Mouse (Mus musculus) midbrain, embryonic 10.5 days (tissue): ENCODE results near the gene Baiap2l1. TPM values are rescaled to one million over a fixed set of nuclear protein-coding genes. Genes with fewer than 3 reads are reported as not detected.

Experiments
- DNase-seq: peaks from one replicate; pipeline ENCODE4 v3.0.0-alpha.2; 2017; ENCODE audit warnings: low spot score
- H3K27ac ChIP-seq: fragments of 300-500 bp; sonication (generic); replicated peaks from 2 replicates; pipeline ENCODE4 v1.5.1; 2016; ENCODE audit warnings: mild to moderate bottlenecking
- H3K27me3 ChIP-seq: fragments of 300-500 bp; sonication (generic); 2 replicates; pipeline ENCODE4 v1.6.1; 2016; ENCODE audit warnings: low read depth, mild to moderate bottlenecking; ENCODE audit not compliant: poor library complexity, severe bottlenecking
- H3K36me3 ChIP-seq: fragments of 300-500 bp; sonication (generic); 2 replicates; pipeline ENCODE4 v1.6.1; 2016; ENCODE audit warnings: mild to moderate bottlenecking, moderate library complexity
- H3K4me1 ChIP-seq: fragments of 300-500 bp; sonication (generic); 2 replicates; pipeline ENCODE4 v1.6.1; 2016
- H3K4me3 ChIP-seq: fragments of 300-500 bp; sonication (generic); 2 replicates; pipeline ENCODE4 v1.5.1; 2016; ENCODE audit warnings: mild to moderate bottlenecking, moderate library complexity
- H3K9me3 ChIP-seq: fragments of 300-500 bp; sonication (generic); replicated peaks from 2 replicates; pipeline ENCODE4 v1.6.1; 2016; ENCODE audit warnings: mild to moderate bottlenecking
- WGBS: fragments of 180-500 bp; shearing (Covaris S2); methylation state at CpG from one replicate; pipeline ENCODE4 v1.1.7; 2016; 5-methylcytosine and 5-hydroxymethylcytosine counted together
- polyA plus RNA-seq: library from polyadenylated mRNA; unstranded; fragments of >200 nt; fragmentation: Nextera tagmentation; extraction: Ambion mirVana; gene quantifications from 2 replicates; pipeline ENCODE4 v1.2.1, GENCODE M21; 2016

Baiap2l1 gene
- polyA plus RNA-seq, 1 experiment from 2014 or later: 3.9 TPM

DNA sequence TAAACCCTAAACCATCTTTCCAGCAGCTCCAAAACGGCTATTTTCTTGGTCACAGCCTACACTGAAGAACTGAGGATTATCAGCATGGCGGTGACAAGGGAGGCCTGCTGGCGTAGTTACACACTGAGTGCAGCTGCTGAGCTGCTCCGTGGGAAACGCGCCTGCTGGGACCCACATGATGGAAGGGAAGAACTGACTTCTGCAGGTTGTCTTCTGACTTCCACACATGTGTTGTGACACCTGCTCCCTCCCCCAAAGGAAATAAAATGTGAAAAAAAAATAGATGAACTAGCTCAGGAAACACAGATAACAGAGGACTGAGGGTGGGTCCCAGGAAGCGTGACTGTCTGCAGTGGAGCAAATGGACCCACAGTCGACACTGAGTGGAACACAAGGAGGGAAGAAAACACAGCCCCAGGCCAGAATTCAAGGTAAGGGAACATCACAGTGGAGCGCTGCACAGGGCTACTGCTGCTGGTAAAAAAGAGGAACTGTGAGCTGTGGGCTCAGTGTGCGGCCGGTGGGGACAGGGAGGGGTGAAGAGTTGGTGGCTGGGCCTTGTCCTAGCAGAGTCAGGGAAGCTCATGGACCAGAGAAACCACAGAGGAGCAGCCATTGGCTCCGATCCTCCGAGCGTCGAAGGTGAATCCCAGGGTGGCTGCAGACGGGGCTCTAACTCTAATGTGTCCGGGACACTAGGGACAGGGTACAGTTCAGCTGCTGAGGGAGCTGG lies 80.8 kb downstream of the Baiap2l1 start:
- Histone ChIP-seq H3K36me3 (peaks cover 35% of the 10 kb centered on the region), H3K4me1 (peaks cover 15% of the 10 kb centered on the region), H3K27me3 (no peaks in the 10 kb centered on the region), H3K9me3 (no peaks in the 10 kb centered on the region), H3K4me3 (no peak overlapping the region), H3K27ac (no peak overlapping the region)
- WGBS: 88% methylated on average over 17 of the region's 17 CpGs
- DNase-seq: no peak

DNA sequence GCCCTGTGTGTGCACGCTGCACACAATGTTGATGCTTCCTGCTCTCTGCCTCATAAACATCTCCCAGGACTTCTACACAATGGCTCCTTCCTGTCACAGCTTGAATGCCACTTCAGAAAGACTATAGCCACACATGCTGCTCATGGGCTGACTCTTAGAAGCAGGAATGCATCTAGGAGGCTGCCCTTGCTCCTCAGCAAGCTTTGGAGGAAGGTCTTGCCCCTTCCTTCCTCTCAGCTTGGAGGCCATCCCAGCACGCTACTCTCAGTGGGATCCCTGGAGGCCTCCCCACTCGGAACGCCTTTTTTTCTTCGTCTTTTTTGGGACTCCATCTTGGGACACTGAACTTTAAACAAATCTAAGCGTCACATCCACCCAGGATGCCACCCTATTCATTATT lies 83.0 kb downstream of the Baiap2l1 start:
- Histone ChIP-seq H3K27me3 (no peaks in the 10 kb centered on the region), H3K27ac (peak overlapping the region; percentile 42), H3K4me1 (peaks cover 15% of the 10 kb centered on the region), H3K36me3 (peaks cover 34% of the 10 kb centered on the region), H3K4me3 (no peak overlapping the region), H3K9me3 (no peaks in the 10 kb centered on the region)
- DNase-seq: no peak
- WGBS: 67% methylated on average over 6 of the region's 6 CpGs

DNA sequence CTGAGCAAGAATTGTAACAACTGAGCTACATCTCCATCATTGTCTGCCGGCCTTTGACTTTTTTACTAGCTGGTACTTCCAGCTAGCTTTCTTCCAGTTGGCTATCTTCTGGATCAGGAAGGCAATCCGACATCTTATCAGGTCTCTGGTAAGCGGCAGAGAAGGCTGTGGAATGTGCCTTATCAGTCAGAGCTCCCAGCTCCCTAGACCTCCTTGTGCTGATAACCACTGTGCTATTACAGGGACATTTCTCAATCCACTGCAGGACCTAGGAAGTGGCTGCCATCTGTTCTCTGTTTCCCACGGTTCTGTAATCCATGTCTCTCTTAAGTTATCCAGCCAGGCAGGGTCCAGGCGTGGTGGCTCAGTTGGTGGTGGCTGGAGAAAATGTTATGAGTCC lies 86.1 kb downstream of the Baiap2l1 start:
- 73% methylated on average over 5 of the region's 5 CpGs for WGBS
- no peak overlapping the region for H3K4me3 ChIP-seq
- no peak for DNase-seq

DNA sequence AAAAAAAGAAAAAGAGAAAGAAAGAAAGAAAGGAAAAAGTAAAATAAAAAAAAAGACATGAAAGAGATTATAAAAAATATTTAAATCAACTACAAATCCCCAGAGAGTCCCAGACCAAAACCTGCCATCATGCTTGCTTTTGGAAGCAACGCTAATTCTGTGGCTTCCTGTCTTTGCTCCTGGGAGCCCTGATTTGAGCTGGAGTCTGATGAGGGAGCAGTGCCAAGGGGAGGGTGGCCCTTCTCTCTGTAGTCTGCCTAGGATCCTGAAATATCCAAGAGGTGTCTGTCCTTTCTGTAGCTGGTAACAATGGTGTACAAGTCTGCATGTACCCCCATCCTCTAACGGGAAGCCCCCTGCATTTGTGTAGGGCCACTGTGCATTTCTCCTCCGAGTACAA lies 86.8 kb downstream of the Baiap2l1 start:
- peaks cover 38% of the 10 kb centered on the region for H3K36me3 ChIP-seq
- no peak overlapping the region for H3K4me3 ChIP-seq
- H3K27me3 ChIP-seq: no peaks in the 10 kb centered on the region
- H3K9me3 ChIP-seq: no peaks in the 10 kb centered on the region
- 79% methylated on average over 3 of the region's 3 CpGs for WGBS
- H3K4me1 ChIP-seq: peaks cover 13% of the 10 kb centered on the region
- no peak overlapping the region for H3K27ac ChIP-seq
- no peak for DNase-seq

More for the DNA sequence above, 86.1 kb downstream of the Baiap2l1 start:
- H3K36me3 ChIP-seq: peaks cover 33% of the 10 kb centered on the region
- H3K27ac ChIP-seq: no peak overlapping the region
- no peaks in the 10 kb centered on the region for H3K9me3 ChIP-seq
- no peaks in the 10 kb centered on the region for H3K27me3 ChIP-seq
- H3K4me1 ChIP-seq: peaks cover 15% of the 10 kb centered on the region

DNA sequence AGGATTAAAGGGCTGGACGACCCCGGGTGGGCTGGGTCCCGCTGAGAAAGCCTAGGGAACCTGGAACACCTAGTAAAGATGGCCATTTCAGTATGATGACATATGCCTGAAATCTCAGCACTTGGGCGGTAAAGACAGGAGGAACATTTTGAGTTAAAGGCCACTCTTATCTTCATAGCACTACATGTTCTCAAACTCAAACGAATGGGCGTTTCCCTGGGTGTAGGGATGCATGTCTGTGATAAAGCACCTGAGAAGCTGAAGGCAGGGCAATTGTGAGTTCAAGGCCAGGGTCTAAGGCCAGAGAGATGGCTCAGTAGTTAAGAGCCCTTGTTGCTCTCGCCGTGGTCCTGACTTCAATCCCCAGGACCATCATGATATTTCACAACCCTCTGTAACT lies 87.5 kb downstream of the Baiap2l1 start:
- H3K36me3 ChIP-seq: peaks cover 43% of the 10 kb centered on the region
- peaks cover 8% of the 10 kb centered on the region for H3K4me1 ChIP-seq
- H3K27me3 ChIP-seq: no peaks in the 10 kb centered on the region
- H3K27ac ChIP-seq: no peak overlapping the region
- H3K4me3 ChIP-seq: no peak overlapping the region
- WGBS: 93% methylated on average over 8 of the region's 8 CpGs
- H3K9me3 ChIP-seq: no peaks in the 10 kb centered on the region
- DNase-seq: no peak

DNA sequence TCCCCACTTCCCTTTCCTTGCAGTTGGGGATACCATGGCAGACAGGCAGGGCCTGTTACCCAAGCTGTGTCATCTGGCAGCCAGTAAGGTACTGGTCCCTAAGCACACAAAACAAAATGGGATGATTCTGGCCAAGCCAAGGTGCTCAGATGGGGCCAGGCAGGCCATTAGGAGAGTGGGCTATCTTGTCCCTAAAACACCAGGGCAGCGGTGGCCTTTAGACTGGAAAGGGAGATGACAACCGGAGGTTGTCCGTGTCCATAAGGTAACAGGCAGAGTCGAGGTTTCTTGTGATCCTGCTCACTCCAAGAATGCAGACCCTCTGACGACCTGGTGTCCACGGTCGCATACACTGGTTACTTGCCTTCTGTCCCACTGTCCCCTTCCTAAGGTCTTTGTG lies 88.0 kb downstream of the Baiap2l1 start:
- Histone ChIP-seq H3K4me1 (peaks cover 3% of the 10 kb centered on the region), H3K36me3 (peaks cover 48% of the 10 kb centered on the region), H3K27me3 (no peaks in the 10 kb centered on the region), H3K27ac (no peak overlapping the region), H3K9me3 (no peaks in the 10 kb centered on the region), H3K4me3 (no peak overlapping the region)
- DNase-seq: no peak
- 93% methylated on average over 7 of the region's 7 CpGs for WGBS

DNA sequence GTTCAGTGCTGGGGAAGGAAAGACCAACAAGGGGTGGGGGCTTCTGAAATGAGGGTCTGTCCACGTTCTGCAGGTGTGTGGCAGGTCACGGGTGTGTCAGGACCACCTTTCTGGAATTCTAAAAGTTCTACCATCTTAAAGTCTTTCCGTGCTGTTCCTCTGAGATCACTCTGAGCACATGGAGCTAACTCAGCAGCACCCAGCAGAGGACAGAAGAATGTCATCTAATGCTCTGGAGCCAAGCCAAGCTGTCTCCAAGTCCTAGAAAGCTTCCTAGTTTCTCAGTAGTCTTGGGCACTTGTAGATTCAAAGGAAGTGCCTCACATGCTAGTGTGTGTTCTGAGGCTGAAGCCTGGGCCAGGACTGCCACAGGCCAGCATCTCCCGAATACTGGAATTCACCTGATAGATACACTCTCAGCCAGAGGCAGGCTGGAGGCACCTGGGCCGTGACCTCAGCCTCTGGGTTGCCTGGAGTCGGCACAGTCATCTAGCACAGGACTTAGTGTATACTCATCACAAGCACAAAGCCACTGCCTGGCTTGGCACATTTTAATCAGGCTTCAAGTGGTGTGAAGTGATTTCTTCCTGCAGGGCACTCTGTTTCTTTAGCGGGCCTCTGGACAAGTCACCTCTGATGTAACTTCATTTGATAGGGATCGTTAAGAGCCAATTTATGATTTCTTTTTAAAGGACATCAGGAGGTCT lies 90.2 kb downstream of the Baiap2l1 start:
- Histone ChIP-seq H3K9me3 (no peaks in the 10 kb centered on the region), H3K27me3 (no peaks in the 10 kb centered on the region), H3K27ac (no peak overlapping the region), H3K4me1 (no peaks in the 10 kb centered on the region; the same call in 1 of the 2 replicates), H3K36me3 (peaks cover 68% of the 10 kb centered on the region), H3K4me3 (no peak overlapping the region)
- 86% methylated on average over 8 of the region's 8 CpGs for whole genome bisulfite sequencing
- no peak for DNase-seq

DNA sequence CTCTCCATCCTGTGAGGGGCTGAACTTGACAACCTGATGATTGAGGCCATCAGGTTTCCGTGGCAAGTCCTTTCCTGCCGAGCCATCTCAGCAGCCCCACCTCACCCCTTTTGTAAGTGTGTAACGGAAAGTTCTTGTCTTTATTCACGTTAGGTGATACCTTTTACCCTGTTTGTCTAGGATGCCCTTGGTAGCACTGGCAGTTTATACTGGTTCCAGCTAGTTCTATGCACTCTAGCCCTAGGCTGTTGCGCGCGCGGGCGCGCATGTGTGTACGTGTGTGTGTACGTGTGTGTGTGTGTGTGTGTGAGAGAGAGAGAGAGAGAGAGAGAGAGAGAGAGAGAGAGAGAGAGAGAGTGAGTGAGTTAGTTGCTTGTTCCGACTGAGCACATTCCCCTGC lies 94.4 kb downstream of the Baiap2l1 start:
- Histone ChIP-seq H3K27me3 (no peaks in the 10 kb centered on the region), H3K36me3 (peaks cover 94% of the 10 kb centered on the region), H3K4me1 (peaks cover 26% of the 10 kb centered on the region), H3K4me3 (no peak overlapping the region), H3K9me3 (no peaks in the 10 kb centered on the region), H3K27ac (no peak overlapping the region)
- no peak for DNase-seq
- 92% methylated on average over 13 of the region's 13 CpGs for WGBS

DNA sequence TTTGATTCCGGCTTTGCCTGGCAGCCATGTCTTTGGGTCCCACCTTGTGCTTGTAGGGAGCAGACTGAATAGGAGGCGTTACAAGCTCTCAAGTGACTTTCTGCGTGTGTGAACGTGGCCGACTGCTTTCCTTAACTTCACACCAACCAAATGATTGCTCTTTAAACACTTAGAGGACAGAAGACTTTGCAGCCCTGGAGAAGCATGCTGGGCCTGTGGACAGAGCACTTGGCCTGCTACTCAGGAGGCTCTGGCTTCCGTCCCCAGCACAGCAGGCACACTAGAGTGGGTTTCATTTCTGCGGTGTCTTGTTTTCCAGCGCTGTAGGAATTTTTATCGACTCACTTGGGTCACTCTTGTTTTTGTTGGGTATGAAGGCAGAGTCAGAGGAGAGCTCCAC lies 94.8 kb downstream of the Baiap2l1 start:
- peaks cover 30% of the 10 kb centered on the region for H3K4me1 ChIP-seq
- no peaks in the 10 kb centered on the region for H3K27me3 ChIP-seq
- H3K27ac ChIP-seq: no peak overlapping the region
- no peak overlapping the region for H3K4me3 ChIP-seq
- H3K36me3 ChIP-seq: peaks cover 94% of the 10 kb centered on the region
- no peaks in the 10 kb centered on the region for H3K9me3 ChIP-seq
- 86% methylated on average over 9 of the region's 9 CpGs for WGBS
- DNase-seq: no peak

DNA sequence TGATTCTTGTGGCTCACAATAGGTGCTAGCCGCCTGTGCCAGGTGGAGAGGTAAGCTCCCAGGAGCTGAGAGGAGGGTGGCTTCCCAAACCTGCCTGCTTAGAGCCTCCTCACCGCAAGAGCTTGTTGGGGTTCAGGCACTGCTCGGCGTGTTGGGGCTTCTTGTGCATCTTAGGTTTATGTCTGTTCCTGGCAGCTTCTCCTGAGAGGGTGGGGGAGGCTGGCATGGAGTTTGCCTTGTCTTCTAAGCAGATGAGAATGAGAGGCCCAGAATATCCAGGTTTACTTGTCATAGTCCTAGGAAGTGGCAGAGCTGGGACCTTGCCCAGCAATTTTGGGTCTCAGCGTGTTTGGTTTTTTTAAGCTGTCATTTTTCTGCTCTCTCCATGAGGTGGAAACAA lies 96.1 kb downstream of the Baiap2l1 start:
- DNase-seq: no peak
- H3K4me1 ChIP-seq: peaks cover 43% of the 10 kb centered on the region
- H3K9me3 ChIP-seq: no peaks in the 10 kb centered on the region
- WGBS: 92% methylated on average over 5 of the region's 5 CpGs
- H3K4me3 ChIP-seq: no peak overlapping the region
- H3K36me3 ChIP-seq: peaks cover 91% of the 10 kb centered on the region
- H3K27me3 ChIP-seq: no peaks in the 10 kb centered on the region
- H3K27ac ChIP-seq: no peak overlapping the region

DNA sequence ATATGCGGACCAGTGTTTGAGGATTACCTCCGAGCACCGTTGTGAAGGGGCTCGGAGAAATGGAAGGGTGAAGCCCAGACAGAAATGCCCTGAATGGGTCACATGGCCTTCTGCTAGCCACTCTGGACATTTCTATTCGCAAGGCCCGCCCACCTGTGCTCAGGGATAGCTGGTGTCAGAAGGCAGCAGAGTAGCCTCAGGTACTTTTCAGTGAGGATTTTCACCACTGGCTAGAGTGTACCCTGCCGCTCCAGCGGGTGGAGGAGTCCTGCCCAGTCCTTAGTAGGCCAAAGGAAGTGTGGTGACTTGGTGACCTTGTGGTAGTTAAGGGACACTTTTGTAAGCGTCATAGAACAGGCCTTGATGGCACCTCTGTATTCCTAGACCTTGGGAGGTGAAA lies 96.6 kb downstream of the Baiap2l1 start:
- Histone ChIP-seq H3K4me3 (no peak overlapping the region), H3K27me3 (no peaks in the 10 kb centered on the region), H3K9me3 (no peaks in the 10 kb centered on the region), H3K36me3 (peaks cover 86% of the 10 kb centered on the region), H3K27ac (no peak overlapping the region), H3K4me1 (peaks cover 48% of the 10 kb centered on the region)
- DNase-seq: no peak
- WGBS: 87% methylated on average over 9 of the region's 9 CpGs

DNA sequence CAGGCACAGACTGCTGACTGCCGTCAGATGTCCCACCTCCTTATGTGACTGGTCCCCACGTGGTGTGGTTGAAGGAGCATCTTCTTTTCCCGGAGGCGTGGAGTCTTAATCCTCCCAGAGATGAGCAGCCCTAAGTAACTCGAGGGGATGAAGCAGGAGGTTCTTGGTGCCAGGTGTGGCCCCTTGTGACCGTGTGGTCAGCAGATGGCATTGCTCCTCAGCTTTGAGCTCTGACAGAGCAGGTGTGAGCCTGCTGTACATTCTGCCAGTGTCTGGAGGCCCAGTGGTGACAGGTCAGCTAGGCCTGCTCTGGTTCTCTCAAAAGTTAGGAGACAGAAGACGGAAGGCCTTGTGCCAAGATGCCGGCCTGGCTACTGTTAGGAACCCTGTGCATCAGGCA lies 97.4 kb downstream of the Baiap2l1 start:
- Histone ChIP-seq H3K36me3 (peaks cover 77% of the 10 kb centered on the region), H3K4me3 (no peak overlapping the region), H3K4me1 (peaks cover 50% of the 10 kb centered on the region), H3K9me3 (no peaks in the 10 kb centered on the region), H3K27ac (no peak overlapping the region), H3K27me3 (no peaks in the 10 kb centered on the region)
- 79% methylated on average over 8 of the region's 8 CpGs for WGBS
- DNase-seq: no peak

DNA sequence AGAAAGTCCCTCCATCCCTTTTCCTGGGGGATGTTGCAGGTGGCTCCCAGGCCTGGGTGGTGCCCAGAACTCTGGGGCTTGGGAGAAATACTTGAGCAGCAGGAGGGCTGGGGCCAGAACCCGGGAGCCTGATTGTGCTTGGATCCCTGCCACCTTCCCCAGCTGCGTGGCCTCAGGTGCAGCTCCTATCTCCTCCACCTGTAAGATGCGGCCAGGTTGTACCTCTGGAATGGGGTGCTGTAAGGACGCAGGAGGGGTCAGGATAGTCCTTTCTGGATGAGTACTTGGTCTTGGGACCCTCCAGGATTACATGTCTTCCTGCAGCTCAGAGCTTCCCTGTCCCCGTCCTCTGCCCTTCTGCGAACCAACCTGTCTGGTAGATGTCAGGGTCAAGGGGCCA lies 98.7 kb downstream of the Baiap2l1 start:
- no peak overlapping the region for H3K27ac ChIP-seq
- no peaks in the 10 kb centered on the region for H3K9me3 ChIP-seq

More for the DNA sequence above, 98.7 kb downstream of the Baiap2l1 start:
- Histone ChIP-seq H3K4me1 (peaks cover 56% of the 10 kb centered on the region), H3K36me3 (peaks cover 65% of the 10 kb centered on the region), H3K4me3 (peak overlapping the region; percentile 92), H3K27me3 (no peaks in the 10 kb centered on the region)
- no peak for DNase-seq
- 72% methylated on average over 6 of the region's 6 CpGs for WGBS
